Mouse (Mus musculus) midbrain, postnatal 0 days (tissue): ENCODE measurements at regions not wholly inside any gene's neighbourhood (a gene's known extent, or its start where the extent isn't known, plus 50 kb on each side); places are given as distances from the start of the nearest gene placed in this dataset. TPM values are rescaled to one million over a fixed set of nuclear protein-coding genes. Genes with fewer than 3 reads are reported as not detected.

ENCODE experiments used
- ATAC-seq: fragments of 200-750 bp; cut with Nextera tagmentation; 2 replicates; pipeline ENCODE4 v1.8.0; 2017; ENCODE audit warnings: moderate number of reproducible peaks, mild to moderate bottlenecking, moderate TSS enrichment, moderate library complexity; ENCODE audit not compliant: low FRiP score
- DNase-seq: peaks from one replicate; pipeline ENCODE4 v3.0.0-alpha.2; 2015; ENCODE audit warnings: low spot score
- H3K27ac ChIP-seq: fragments of 300-500 bp; sonication (generic); 2 replicates; pipeline ENCODE4 v1.5.1; 2014; ENCODE audit warnings: low read depth, mild to moderate bottlenecking, low read length, mixed read lengths
- H3K27me3 ChIP-seq: fragments of 300-500 bp; sonication (generic); 2 replicates; pipeline ENCODE4 v1.6.1; 2014; ENCODE audit warnings: low read length, control low read depth, mixed read lengths; ENCODE audit not compliant: insufficient read depth
- H3K36me3 ChIP-seq: fragments of 300-500 bp; sonication (generic); 2 replicates; pipeline ENCODE4 v1.6.1; 2014; ENCODE audit warnings: low read length, control low read depth, mixed read lengths; ENCODE audit not compliant: insufficient read depth
- H3K4me1 ChIP-seq: fragments of 300-500 bp; sonication (generic); 2 replicates; pipeline ENCODE4 v1.6.1; 2014; ENCODE audit warnings: mild to moderate bottlenecking, control low read depth, antibody characterized with exemption, low read length, mixed read lengths; ENCODE audit not compliant: insufficient read depth
- H3K4me2 ChIP-seq: fragments of 300-500 bp; sonication (generic); 2 replicates; pipeline ENCODE4 v1.6.1; 2014; ENCODE audit warnings: low read depth, mild to moderate bottlenecking, low read length, mixed read lengths; ENCODE audit not compliant: poor library complexity, severe bottlenecking
- H3K4me3 ChIP-seq: fragments of 300-500 bp; sonication (generic); 2 replicates; pipeline ENCODE4 v1.5.1; 2014; ENCODE audit warnings: low read depth, mild to moderate bottlenecking, low read length, moderate library complexity
- H3K9ac ChIP-seq: fragments of 300-500 bp; sonication (generic); replicated peaks from 2 replicates; pipeline ENCODE4 v1.6.1; 2014; ENCODE audit warnings: mild to moderate bottlenecking, low read length, moderate library complexity, mixed read lengths; ENCODE audit not compliant: poor library complexity, severe bottlenecking
- H3K9me3 ChIP-seq: fragments of 300-500 bp; sonication (generic); 2 replicates; pipeline ENCODE4 v1.6.1; 2016; ENCODE audit warnings: low read length, control low read depth
- CTCF ChIP-seq: IDR thresholded peaks from 2 replicates; pipeline ENCODE4 v1.5.1; 2016; ENCODE audit warnings: antibody characterized with exemption, mild to moderate bottlenecking
- WGBS: fragments of 180-500 bp; shearing (Covaris S2); extraction: QIAGEN DNeasy Blood & Tissue Kit; methylation state at CpG from one replicate; pipeline ENCODE4 v1.1.7; 2014; 5-methylcytosine and 5-hydroxymethylcytosine counted together
- microRNA counts: library from miRNA; unstranded; fragments of <30 nt; microRNA quantifications from one replicate; lab custom pipeline; 2015
- microRNA-seq: library from miRNA; unstranded; fragments of <30 nt; microRNA quantifications from one replicate; pipeline ENCODE4, GENCODE M21; 2016; ENCODE audit warnings: borderline number of aligned reads

- 73% methylated on average over 1 of the region's 1 CpGs for WGBS
- no peak for TF ChIP-seq CTCF
- ATAC-seq (no peak), DNase-seq (no peak)
- no peaks in the 10 kb centered on the region for H3K27me3 ChIP-seq
- no peak overlapping the region for H3K4me2 ChIP-seq
- no peaks in the 10 kb centered on the region for H3K9me3 ChIP-seq
- H3K36me3 ChIP-seq, result no peaks in the 10 kb centered on the region
- no peak overlapping the region for H3K27ac ChIP-seq
- H3K4me1 ChIP-seq, result 0 out of 2 replicates have a peak, but pooled peaks cover 2% of the 10 kb centered on the region
- no peak overlapping the region for H3K4me3 ChIP-seq
- H3K9ac ChIP-seq, result no peak overlapping the region
Observed at GRCm38 (mm10) chr14:78148851-78149250, 60.0 kb upstream of the Fam216b start.

DNA sequence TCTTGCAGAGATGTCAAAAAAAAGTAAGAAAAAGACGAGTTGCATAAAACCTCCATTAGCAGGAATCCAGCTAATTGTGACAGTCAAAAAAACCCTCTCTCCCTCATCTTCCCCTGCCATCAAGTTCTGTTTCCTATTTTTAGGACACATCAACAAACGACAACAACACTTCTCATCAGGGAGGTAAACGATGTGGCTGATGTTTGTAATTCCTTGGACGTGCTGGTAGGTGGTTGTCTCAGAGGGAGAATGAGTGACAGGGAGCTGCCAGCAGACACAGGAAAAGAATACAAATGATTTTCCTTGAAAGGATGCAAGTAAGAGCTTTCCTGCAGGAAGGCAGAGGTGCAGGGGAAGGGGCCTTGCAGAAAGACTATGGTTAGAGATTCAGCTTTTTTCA is 54.9 kb upstream of the Fam216b start:
- Histone ChIP-seq H3K4me3 (no peak overlapping the region), H3K27ac (peak overlapping the region; percentile 32), H3K4me1 (0 out of 2 replicates have a peak, but pooled peaks cover 2% of the 10 kb centered on the region), H3K27me3 (no peaks in the 10 kb centered on the region), H3K4me2 (no peak overlapping the region), H3K36me3 (no peaks in the 10 kb centered on the region), H3K9ac (no peak overlapping the region), H3K9me3 (no peaks in the 10 kb centered on the region)
- no peak for DNase-seq
- no peak for TF ChIP-seq CTCF
- ATAC-seq, result no peak
- 26% methylated on average over 4 of the region's 4 CpGs for WGBS

MicroRNA genes in the stretch of these regions (microRNA counts, 519-probe panel; counts per million panel counts)
- 528 counts per million, percentile 58 among the panel's probes with 10 or more counts for microRNA mmu-miR-1971 (lab: Ali Mortazavi, UCI)

Small RNA genes in the stretch of these regions (microRNA-seq; reads per million reads assigned to microRNA genes)
- gene Mir1971, result not detected
